Comparison of ENCODE assay signal across 8 mouse cellular contexts in the genomic region with DNA sequence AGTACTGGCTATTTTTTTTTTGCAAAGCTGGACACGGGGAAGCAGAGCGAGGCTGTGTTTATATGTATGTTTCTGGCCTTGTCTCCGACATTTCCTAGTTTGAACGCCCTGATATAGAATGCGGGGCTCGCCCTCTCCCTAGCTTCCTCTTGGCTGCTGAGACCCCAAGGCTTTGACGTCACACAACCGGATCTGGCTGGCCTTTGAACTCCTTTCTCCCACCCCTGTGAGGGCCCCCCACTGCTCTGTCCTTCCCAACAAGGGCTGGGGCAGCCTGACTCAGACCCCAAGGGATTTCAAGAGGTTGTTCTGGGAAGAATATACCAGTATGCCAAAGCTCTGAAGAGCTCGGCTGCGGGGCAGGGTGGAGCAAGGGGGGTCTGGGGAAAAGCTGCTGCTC. TPM values are rescaled to one million over a fixed set of nuclear protein-coding genes. Genes with fewer than 3 reads are reported as not detected.
DNase-seq lines count a peak whose midpoint lies in the region; ATAC-seq and TF ChIP-seq lines count a peak whose summit lies in the region.

No protein-coding gene starts in this region.

- peak; percentile 65 for DNase-seq in 3134 (ENCODE audit: extremely low read depth, insufficient read length, low spot score)
- DNase-seq in adrenal gland, adult 8-10 months = peak; percentile 52
- DNase-seq in gastrocnemius, adult 18-20 months (ENCODE audit: low spot score) = peak; percentile 54
- no peak for DNase-seq in liver, embryonic 14.5 days (ENCODE audit: low read depth in 3 of 3, low spot score in 3 of 3)
- peak; percentile 68 for DNase-seq in neural tube, embryonic 11.5 days (ENCODE audit: low spot score)
- no peak for DNase-seq in left cerebral cortex, postnatal 36 days (ENCODE audit: low spot score in 2 of 2)
- no peak for DNase-seq in spleen, postnatal 14 days (ENCODE audit: low spot score in 2 of 2)

- no peak overlapping the region for H3K27ac ChIP-seq in hindbrain, embryonic 13.5 days
- no peak overlapping the region for H3K27ac ChIP-seq in liver, embryonic 14.5 days
- no peak overlapping the region for H3K27ac ChIP-seq in neural tube, embryonic 11.5 days (ENCODE audit: low read depth, low read length)

- intact Hi-C loops in left cerebral cortex, postnatal 36 days (cut with DNase I) = loop anchor here (5.0 kb wide), 2 partner anchors 49 to 99 kb away; a partner anchor contains a TSS

- H3K4me3 ChIP-seq in hindbrain, embryonic 13.5 days = peak overlapping the region; percentile 32
- H3K4me3 ChIP-seq in liver, embryonic 14.5 days (ENCODE audit: insufficient read depth in 1 of 2, low read depth in 2 of 2, low read length in 2 of 2) = peak overlapping the region; percentile 43 to 50
- peak overlapping the region; percentile 28 for H3K4me3 ChIP-seq in neural tube, embryonic 11.5 days (ENCODE audit: low read depth, low read length)

- peaks cover 25% of the 10 kb centered on the region for H3K4me1 ChIP-seq in hindbrain, embryonic 13.5 days (replicated peaks)
- H3K4me1 ChIP-seq in liver, embryonic 14.5 days (replicated peaks; ENCODE audit: control insufficient read depth in 2 of 2, insufficient read depth in 2 of 2, low read length in 1 of 2) = peaks cover 0 to 8% of the 10 kb centered on the region in 2 experiments; a peak in 2 of 4 replicates
- H3K4me1 ChIP-seq in neural tube, embryonic 11.5 days (ENCODE audit: control insufficient read depth, insufficient read depth, low read length) = no peaks in the 10 kb centered on the region; the same call in 1 of the 2 replicates

- peaks cover 6% of the 10 kb centered on the region; the same call in 1 of the 2 replicates for H3K27me3 ChIP-seq in hindbrain, embryonic 13.5 days
- no peaks in the 10 kb centered on the region for H3K27me3 ChIP-seq in liver, embryonic 14.5 days (ENCODE audit: control insufficient read depth, insufficient read depth, low read length)
- H3K27me3 ChIP-seq in neural tube, embryonic 11.5 days (ENCODE audit: control insufficient read depth, insufficient read depth, low read length) = no peaks in the 10 kb centered on the region

- H3K36me3 ChIP-seq in hindbrain, embryonic 13.5 days = no peaks in the 10 kb centered on the region
- H3K36me3 ChIP-seq in liver, embryonic 14.5 days (replicated peaks; ENCODE audit: control insufficient read depth, insufficient read depth, low read depth) = no peaks in the 10 kb centered on the region
- H3K36me3 ChIP-seq in neural tube, embryonic 11.5 days (ENCODE audit: control insufficient read depth, insufficient read depth, low read length) = no peaks in the 10 kb centered on the region

- TF ChIP-seq CTCF in liver, embryonic 14.5 days (IDR thresholded peaks at IDR 0.05; ENCODE audit: low read depth) = no peak

- peak; percentile 37; the same call in 1 of the 2 replicates for ATAC-seq in hindbrain, embryonic 13.5 days (ENCODE audit: low FRiP score)
- ATAC-seq in liver, embryonic 14.5 days (ENCODE audit: insufficient read depth) = peak; percentile 43; the same call in 1 of the 2 replicates
- peak; percentile 54 for ATAC-seq in neural tube, embryonic 11.5 days (ENCODE audit: insufficient read depth, low FRiP score, low TSS enrichment)

- no peak for TF ChIP-seq EP300 in liver, embryonic 14.5 days (IDR thresholded peaks at IDR 0.05; ENCODE audit: low read depth)

- H3K9ac ChIP-seq in hindbrain, embryonic 13.5 days = peak overlapping the region; percentile 49; the same call in 1 of the 2 replicates
- no peak overlapping the region for H3K9ac ChIP-seq in liver, embryonic 14.5 days (replicated peaks)
- peak overlapping the region; percentile 54 for H3K9ac ChIP-seq in neural tube, embryonic 11.5 days (ENCODE audit: low read length)

- H3K9me3 ChIP-seq in hindbrain, embryonic 13.5 days = no peaks in the 10 kb centered on the region
- no peaks in the 10 kb centered on the region for H3K9me3 ChIP-seq in liver, embryonic 14.5 days (ENCODE audit: control insufficient read depth, low read length)
- H3K9me3 ChIP-seq in neural tube, embryonic 11.5 days (ENCODE audit: control insufficient read depth, low read length) = no peaks in the 10 kb centered on the region

- 3% methylated on average over 10 of the region's 10 CpGs for WGBS in hindbrain, embryonic 13.5 days
- 5% methylated on average over 10 of the region's 10 CpGs for WGBS in liver, embryonic 14.5 days (ENCODE audit: insufficient replicate concordance)
- WGBS in neural tube, embryonic 11.5 days = 4% methylated on average over 10 of the region's 10 CpGs

- H3K4me2 ChIP-seq in hindbrain, embryonic 13.5 days = peak overlapping the region; percentile 54
- H3K4me2 ChIP-seq in liver, embryonic 14.5 days (ENCODE audit: low read depth) = peak overlapping the region; percentile 65
- H3K4me2 ChIP-seq in neural tube, embryonic 11.5 days (ENCODE audit: low read depth) = peak overlapping the region; percentile 51

RNA-seq across cellular contexts. Expression of a gene that starts 48.4 kb away (rescaled TPM):
- 100 to 1,000 TPM in 2 of 4 experiments, 10 to 100 TPM in 2; 63.5 to 111 (median 85.4) TPM for total RNA-seq in adrenal gland, adult 8-10 months (2022)
- 10 to 100 TPM; 24.6 to 27.7 TPM for total RNA-seq in gastrocnemius, adult 18-20 months (2021)
- polyA plus RNA-seq in hindbrain, embryonic 13.5 days (2015; fragmentation: Nextera tagmentation; extraction: Ambion mirVana) = 69.2 and 70.0 TPM in 2 replicates
- 15.0 and 25.7 TPM in 2 replicates for polyA plus RNA-seq in liver, embryonic 14.5 days (2012; rRNA removed)
- 33.6 and 34.8 TPM in 2 replicates for polyA plus RNA-seq in liver, embryonic 14.5 days (2014; fragmentation: Nextera tagmentation; extraction: Ambion mirVana)
- 103 and 115 TPM in 2 replicates for polyA plus RNA-seq in neural tube, embryonic 11.5 days (2014; fragmentation: Nextera tagmentation; extraction: Ambion mirVana)
- 10 to 100 TPM; 45.6 to 45.8 TPM for total RNA-seq in left cerebral cortex, postnatal 36 days (2021)

RNA-seq across cellular contexts. Expression of a gene that starts 48.5 kb away (rescaled TPM):
- total RNA-seq in adrenal gland, adult 8-10 months (2022) = 10 to 100 TPM; 25.0 to 29.8 (median 27.7) TPM
- 10 to 100 TPM; 15.3 to 15.9 TPM for total RNA-seq in gastrocnemius, adult 18-20 months (2021)
- polyA plus RNA-seq in hindbrain, embryonic 13.5 days (2015; fragmentation: Nextera tagmentation; extraction: Ambion mirVana) = 32.5 and 32.8 TPM in 2 replicates
- 9.3 and 11.4 TPM in 2 replicates for polyA plus RNA-seq in liver, embryonic 14.5 days (2012; rRNA removed)
- 14.0 and 16.1 TPM in 2 replicates for polyA plus RNA-seq in liver, embryonic 14.5 days (2014; fragmentation: Nextera tagmentation; extraction: Ambion mirVana)
- polyA plus RNA-seq in neural tube, embryonic 11.5 days (2014; fragmentation: Nextera tagmentation; extraction: Ambion mirVana) = 33.1 and 33.4 TPM in 2 replicates
- 10 to 100 TPM; 24.0 to 26.4 TPM for total RNA-seq in left cerebral cortex, postnatal 36 days (2021)

RNA-seq across cellular contexts. Expression of a gene that starts 49.5 kb away (rescaled TPM):
- total RNA-seq in adrenal gland, adult 8-10 months (2022) = 100 to 1,000 TPM; 532 to 639 (median 602) TPM
- total RNA-seq in gastrocnemius, adult 18-20 months (2021) = 10 to 100 TPM; 63.6 to 75.9 TPM
- 54.4 and 59.4 TPM in 2 replicates for polyA plus RNA-seq in hindbrain, embryonic 13.5 days (2015; fragmentation: Nextera tagmentation; extraction: Ambion mirVana)
- 8.6 and 14.5 TPM in 2 replicates for polyA plus RNA-seq in liver, embryonic 14.5 days (2012; rRNA removed)
- 16.7 and 17.7 TPM in 2 replicates for polyA plus RNA-seq in liver, embryonic 14.5 days (2014; fragmentation: Nextera tagmentation; extraction: Ambion mirVana)
- polyA plus RNA-seq in neural tube, embryonic 11.5 days (2014; fragmentation: Nextera tagmentation; extraction: Ambion mirVana) = 19.4 and 22.6 TPM in 2 replicates
- 10 to 100 TPM; 45.1 to 48.4 TPM for total RNA-seq in left cerebral cortex, postnatal 36 days (2021)

Comparison
In these comparisons a context has a peak if more than half of its experiments do, and no peak if none do; other contexts are left out.
1. DNase-seq: peak in 3134 (single experiment), adrenal gland, adult 8-10 months (single experiment), gastrocnemius, adult 18-20 months (single experiment) and neural tube, embryonic 11.5 days (single experiment); none in liver, embryonic 14.5 days (0 of 3), left cerebral cortex, postnatal 36 days (0 of 2) and spleen, postnatal 14 days (0 of 2).
2. RNA of a gene that starts 49.5 kb away (total RNA-seq): 532 to 639 TPM in adrenal gland, adult 8-10 months; 63.6 to 75.9 TPM in gastrocnemius, adult 18-20 months and 45.1 to 48.4 TPM in left cerebral cortex, postnatal 36 days; every median in the first group is over 4 times any median in the second.
3. Peak in every context shown above with its lines, with median percentiles within 50 percentile points of each other: ATAC-seq, H3K4me2 ChIP-seq and H3K4me3 ChIP-seq.